Comparison of ENCODE assay signal across 8 mouse cellular contexts in genomic region chr5:125411972-125412530, GRCm38 (mm10). TPM values are rescaled to one million over a fixed set of nuclear protein-coding genes. Genes with fewer than 3 reads are reported as not detected.
DNase-seq lines count a peak whose midpoint lies in the region; ATAC-seq and TF ChIP-seq lines count a peak whose summit lies in the region.

No protein-coding gene starts in this region.

- no peak overlapping the region for H3K4me3 ChIP-seq in cortical plate, adult 2 months (ENCODE audit: insufficient read depth, low read length)
- no peak overlapping the region for H3K4me3 ChIP-seq in midbrain, postnatal 0 days (ENCODE audit: low read depth, low read length)

- no peak overlapping the region for H3K4me2 ChIP-seq in midbrain, postnatal 0 days (ENCODE audit: low read depth, low read length, poor library complexity, severe bottlenecking)

- H3K27me3 ChIP-seq in midbrain, postnatal 0 days (ENCODE audit: insufficient read depth, low read length) = no peaks in the 10 kb centered on the region

- peak; percentile 58 for DNase-seq in gastrocnemius, adult 18-20 months (ENCODE audit: low spot score)
- DNase-seq in gastrocnemius, postnatal 25 days = no peak
- peak; percentile 50 for DNase-seq in 3134 (ENCODE audit: extremely low read depth, insufficient read length, low spot score)
- peak; percentile 62 for DNase-seq in MEL-GATA-1-ER (ENCODE audit: extremely low read depth, low read depth)
- peak; percentile 59 for DNase-seq in layer of hippocampus, adult 9-10 months (ENCODE audit: low spot score)
- peak; percentile 62 for DNase-seq in midbrain, postnatal 0 days (ENCODE audit: low spot score)
- DNase-seq in thymus, postnatal 25 days = peak; percentile 86

- 58% methylated on average over 5 of the region's 5 CpGs for WGBS in midbrain, postnatal 0 days

- H3K9ac ChIP-seq in midbrain, postnatal 0 days (replicated peaks; ENCODE audit: low read length, poor library complexity, severe bottlenecking) = no peak overlapping the region

- peaks cover 36% of the 10 kb centered on the region for H3K36me3 ChIP-seq in midbrain, postnatal 0 days (ENCODE audit: insufficient read depth, low read length)

- no peak for TF ChIP-seq POLR2A in cortical plate, adult 2 months (IDR thresholded peaks at IDR 0.05; ENCODE audit: extremely low read depth, insufficient read depth, low read length)

- no peak for ATAC-seq in midbrain, postnatal 0 days (ENCODE audit: low FRiP score)

- TF ChIP-seq CTCF in cortical plate, adult 2 months (IDR thresholded peaks at IDR 0.05; ENCODE audit: extremely low read depth, insufficient read depth, low read length) = peak; percentile 61
- peak; percentile 75 for TF ChIP-seq CTCF in midbrain, postnatal 0 days (IDR thresholded peaks at IDR 0.05)

- H3K27ac ChIP-seq in cortical plate, adult 2 months (ENCODE audit: insufficient read depth, low read length) = no peak overlapping the region
- no peak overlapping the region for H3K27ac ChIP-seq in midbrain, postnatal 0 days (ENCODE audit: low read depth, low read length)

- no peaks in the 10 kb centered on the region for H3K9me3 ChIP-seq in midbrain, postnatal 0 days (ENCODE audit: low read length)

- no peaks in the 10 kb centered on the region for H3K4me1 ChIP-seq in cortical plate, adult 2 months (ENCODE audit: control insufficient read depth, insufficient read depth, low read length)
- peaks cover 4% of the 10 kb centered on the region; the same call in 1 of the 2 replicates for H3K4me1 ChIP-seq in midbrain, postnatal 0 days (ENCODE audit: insufficient read depth, low read length)

RNA-seq across cellular contexts. Expression of gene Dhx37, which starts 21.9 kb away (rescaled TPM):
- 1 to 10 TPM; 4.5 to 5.1 TPM for total RNA-seq in gastrocnemius, adult 18-20 months (2021)
- 1 to 10 TPM; 3.6 to 3.8 TPM for total RNA-seq in gastrocnemius, postnatal 25 days (2021)
- polyA plus RNA-seq in cortical plate, adult 2 months (2012; rRNA removed) = 16.2 and 16.9 TPM in 2 replicates
- 17.8 and 32.9 TPM in 2 replicates for total RNA-seq in midbrain, postnatal 0 days (2014; rRNA removed)
- polyA plus RNA-seq in midbrain, postnatal 0 days (2015; fragmentation: Nextera tagmentation; extraction: Ambion mirVana) = 10.9 TPM in 2 replicates

RNA-seq across cellular contexts. Expression of gene Ubc, which starts 22.0 kb away (rescaled TPM):
- total RNA-seq in gastrocnemius, adult 18-20 months (2021) = 1,000 to 10,000 TPM; 1,764 to 2,031 TPM
- total RNA-seq in gastrocnemius, postnatal 25 days (2021) = 1,000 to 10,000 TPM in 1 of 2 experiments, 100 to 1,000 TPM in 1; 606 to 1,413 TPM
- 769 and 804 TPM in 2 replicates for polyA plus RNA-seq in cortical plate, adult 2 months (2012; rRNA removed)
- total RNA-seq in midbrain, postnatal 0 days (2014; rRNA removed) = 915 and 958 TPM in 2 replicates
- 1,268 and 1,306 TPM in 2 replicates for polyA plus RNA-seq in midbrain, postnatal 0 days (2015; fragmentation: Nextera tagmentation; extraction: Ambion mirVana)

RNA-seq across cellular contexts. Expression of gene Gm10382, which starts 22.9 kb away (rescaled TPM):
- under 1 TPM in 1 of 2 experiments, not detected in 1; 0.24 TPM for total RNA-seq in gastrocnemius, adult 18-20 months (2021)
- total RNA-seq in gastrocnemius, postnatal 25 days (2021) = not detected
- polyA plus RNA-seq in cortical plate, adult 2 months (2012; rRNA removed) = 0.21 and 0.36 TPM in 2 replicates
- not detected in 2 replicates for total RNA-seq in midbrain, postnatal 0 days (2014; rRNA removed)
- 0.67 and 0.83 TPM in 2 replicates for polyA plus RNA-seq in midbrain, postnatal 0 days (2015; fragmentation: Nextera tagmentation; extraction: Ambion mirVana)

RNA-seq across cellular contexts. Expression of gene Bri3bp, which starts 29.3 kb away (rescaled TPM):
- 1 to 10 TPM; 2.6 to 3.2 TPM for total RNA-seq in gastrocnemius, adult 18-20 months (2021)
- 1 to 10 TPM; 3.5 to 4.7 TPM for total RNA-seq in gastrocnemius, postnatal 25 days (2021)
- polyA plus RNA-seq in cortical plate, adult 2 months (2012; rRNA removed) = 34.8 and 36.3 TPM in 2 replicates
- 89.5 and 96.0 TPM in 2 replicates for total RNA-seq in midbrain, postnatal 0 days (2014; rRNA removed)
- polyA plus RNA-seq in midbrain, postnatal 0 days (2015; fragmentation: Nextera tagmentation; extraction: Ambion mirVana) = 42.3 and 43.9 TPM in 2 replicates
